Mouse (Mus musculus) A20 (cell line): Measurements from ENCODE around the gene Zfyve28.
A peak's percentile ranks its signal among the peaks of the same experiment; 100 is the strongest.

ENCODE experiments used
- DNase-seq: peaks from one replicate; pipeline ENCODE4 v3.0.0-alpha.2; 2011; ENCODE audit warnings: low read depth, low spot score

The Zfyve28 gene

GRCm38 (mm10) chr5:34288154-34288716 is at the start of gene Zfyve28, which contains the start of gene Cfap99:
Zfyve28 (minus strand) TSS chr5:34288449.
Cfap99 (plus strand) TSS chr5:34288600.
- DNase-seq: peak; percentile 80

- DNase-seq: peak; percentile 77
Observed at GRCm38 (mm10) chr5:34336775-34337450, 48.7 kb upstream of the Zfyve28 start.

GRCm38 (mm10) chr5:34336097-34336774 is 48.0 kb upstream of the Zfyve28 start, which contains the start of gene Rnf4:
Rnf4 (plus strand) TSS chr5:34336289.
- DNase-seq: peak; percentile 99

GRCm38 (mm10) chr5:34335539-34336096 is 47.4 kb upstream of the Zfyve28 start:
- DNase-seq: no peak

- DNase-seq: peak; percentile 56
Observed at GRCm38 (mm10) chr5:34334081-34334480, 45.8 kb upstream of the Zfyve28 start.

GRCm38 (mm10) chr5:34330136-34330535 is 41.9 kb upstream of the Zfyve28 start:
- DNase-seq: no peak

- no peak for DNase-seq
Observed at GRCm38 (mm10) chr5:34326875-34327576, 38.8 kb upstream of the Zfyve28 start.

- no peak for DNase-seq
Observed at GRCm38 (mm10) chr5:34326249-34326691, 38.0 kb upstream of the Zfyve28 start.

- DNase-seq: no peak
Observed at GRCm38 (mm10) chr5:34325286-34325685, 37.0 kb upstream of the Zfyve28 start.

- no peak for DNase-seq
Observed at GRCm38 (mm10) chr5:34321236-34321635, 33.0 kb upstream of the Zfyve28 start.

GRCm38 (mm10) chr5:34319491-34320034 is 31.3 kb upstream of the Zfyve28 start:
- no peak for DNase-seq

- DNase-seq: no peak
Observed at GRCm38 (mm10) chr5:34309016-34309415, 20.8 kb upstream of the Zfyve28 start.

- no peak for DNase-seq
Observed at GRCm38 (mm10) chr5:34302377-34302776, 14.1 kb upstream of the Zfyve28 start.

GRCm38 (mm10) chr5:34298937-34299535 is 10.8 kb upstream of the Zfyve28 start:
- no peak for DNase-seq

- no peak for DNase-seq
Observed at GRCm38 (mm10) chr5:34298061-34298460, 9.8 kb upstream of the Zfyve28 start.

- no peak for DNase-seq
Observed at GRCm38 (mm10) chr5:34295141-34295540, 6.9 kb upstream of the Zfyve28 start.

- no peak for DNase-seq
Observed at GRCm38 (mm10) chr5:34294696-34295095, 6.4 kb upstream of the Zfyve28 start.

- peak; percentile 46 for DNase-seq
Observed at GRCm38 (mm10) chr5:34293363-34293762, 5.1 kb upstream of the Zfyve28 start.

GRCm38 (mm10) chr5:34289286-34289685 is 1.0 kb upstream of the Zfyve28 start:
- DNase-seq: no peak

- no peak for DNase-seq
Observed at GRCm38 (mm10) chr5:34287838-34288145, 457 bp downstream of the Zfyve28 start.
